Mouse (Mus musculus) CH12.LX (cell line): ENCODE measurements around the gene Rab13. TPM values are rescaled to one million over a fixed set of nuclear protein-coding genes. Genes with fewer than 3 reads are reported as not detected.

Experiments used
- DNase-seq: peaks from one replicate; pipeline ENCODE4 v3.0.0-alpha.2; 2013; ENCODE audit errors: extremely low read depth
- H3K27ac ChIP-seq: 2 replicates; pipeline ENCODE4 v1.5.1; 2012; ENCODE audit warnings: low read depth, mild to moderate bottlenecking, control low read depth, moderate library complexity; ENCODE audit not compliant: insufficient read depth
- H3K27me3 ChIP-seq: replicated peaks from 2 replicates; pipeline ENCODE3; 2012; ENCODE audit warnings: inconsistent platforms
- H3K36me3 ChIP-seq, 2 experiments: replicated peaks in 1 of 2; 2 replicates each; pipeline versions ENCODE3 to v1.6.1; 2012; ENCODE audit warnings: inconsistent platforms in 1 of 2, low read length in 1 of 2, mild to moderate bottlenecking in 1 of 2, mixed read lengths in 1 of 2, moderate library complexity in 1 of 2; ENCODE audit not compliant: control insufficient read depth in 1 of 2, insufficient read depth in 1 of 2
- H3K4me1 ChIP-seq, 2 experiments: 2 replicates each; pipeline ENCODE4 v1.6.1; 2012; ENCODE audit warnings: inconsistent platforms in 1 of 2, moderate library complexity in 1 of 2; ENCODE audit not compliant: insufficient read depth in 2 of 2, control insufficient read depth in 1 of 2
- H3K4me2 ChIP-seq: 2 replicates; pipeline ENCODE4 v1.6.1; 2012; ENCODE audit warnings: low read depth, mild to moderate bottlenecking, control low read depth; ENCODE audit not compliant: poor library complexity, insufficient read depth, severe bottlenecking
- H3K4me3 ChIP-seq, 3 experiments: fragments of 150-350 bp in 1 of 3; sonication (generic) in 1 of 3; replicated peaks in 1 of 3; 2 replicates each; pipeline versions ENCODE3 to v1.5.1; 2011 to 2012; ENCODE audit warnings: low read depth in 2 of 3, low read length in 2 of 3, mild to moderate bottlenecking in 2 of 3, moderate library complexity in 2 of 3, control low read depth in 1 of 3, improper control_type of control experiment in 1 of 3, inconsistent platforms in 1 of 3, mixed read lengths in 1 of 3; ENCODE audit not compliant: poor library complexity in 1 of 3
- H3K79me2 ChIP-seq: replicated peaks from 2 replicates; pipeline ENCODE4 v1.6.1; 2012; ENCODE audit warnings: mild to moderate bottlenecking, moderate library complexity; ENCODE audit not compliant: control insufficient read depth, poor library complexity, insufficient read depth, severe bottlenecking; ENCODE audit errors: extremely low read depth
- H3K9ac ChIP-seq: 2 replicates; pipeline ENCODE4 v1.6.1; 2012; ENCODE audit warnings: low read depth, mild to moderate bottlenecking, control low read depth, moderate library complexity; ENCODE audit not compliant: insufficient read depth
- H3K9me3 ChIP-seq: replicated peaks from 2 replicates; pipeline ENCODE3; 2012; ENCODE audit warnings: low read length, inconsistent platforms, mixed read lengths
- BHLHE40 ChIP-seq: IDR thresholded peaks from 2 replicates; pipeline ENCODE4 v1.6.1; 2011; ENCODE audit warnings: mild to moderate bottlenecking, low read depth, low read length, improper control_type of control experiment
- CHD1 ChIP-seq: IDR thresholded peaks from 2 replicates; pipeline ENCODE4 v1.6.1; 2012; ENCODE audit warnings: low read depth, low read length, improper control_type of control experiment, inconsistent platforms
- CHD2 ChIP-seq: IDR thresholded peaks from 2 replicates; pipeline ENCODE4 v1.6.1; 2011; ENCODE audit warnings: low read length, improper control_type of control experiment
- CTCF ChIP-seq, 2 experiments: IDR thresholded peaks in 1 of 2; conservative IDR thresholded peaks in 1 of 2; 2 replicates each; pipeline ENCODE4 v1.5.1; 2011 to 2012; ENCODE audit warnings: low read depth in 2 of 2, low read length in 2 of 2, improper control_type of control experiment in 1 of 2, inconsistent platforms in 1 of 2, mild to moderate bottlenecking in 1 of 2, moderate library complexity in 1 of 2
- E2F4 ChIP-seq: IDR thresholded peaks from 2 replicates; pipeline ENCODE4 v1.6.1; 2011; ENCODE audit warnings: low read depth, low read length, improper control_type of control experiment; ENCODE audit not compliant: insufficient replicate concordance
- ELF1 ChIP-seq: IDR thresholded peaks from 2 replicates; pipeline ENCODE4 v1.6.1; 2014; ENCODE audit warnings: low read depth, mild to moderate bottlenecking, inconsistent platforms, low read length, improper control_type of control experiment
- EP300 ChIP-seq: IDR thresholded peaks from 2 replicates; pipeline ENCODE4 v1.6.1; 2011; ENCODE audit warnings: low read length, improper control_type of control experiment
- ETS1 ChIP-seq: conservative IDR thresholded peaks from 2 replicates; pipeline ENCODE4 v1.6.1; 2012; ENCODE audit warnings: low read depth, mild to moderate bottlenecking, inconsistent platforms, low read length, improper control_type of control experiment, moderate library complexity
- GABPA ChIP-seq: IDR thresholded peaks from 2 replicates; pipeline ENCODE4 v1.6.1; 2012; ENCODE audit warnings: low read depth, low read length, improper control_type of control experiment, inconsistent platforms; ENCODE audit not compliant: insufficient replicate concordance
- HCFC1 ChIP-seq: IDR thresholded peaks from 2 replicates; pipeline ENCODE4 v1.6.1; 2012; ENCODE audit warnings: low read depth, mild to moderate bottlenecking, inconsistent platforms, low read length, improper control_type of control experiment
- IRF4 ChIP-seq: IDR thresholded peaks from 2 replicates; pipeline ENCODE4 v1.6.1; 2014; ENCODE audit warnings: low read depth, mild to moderate bottlenecking, inconsistent platforms, low read length, improper control_type of control experiment
- JUN ChIP-seq: IDR thresholded peaks from 2 replicates; pipeline ENCODE4 v1.6.1; 2011; ENCODE audit warnings: low read depth, mild to moderate bottlenecking, low read length, improper control_type of control experiment, moderate library complexity; ENCODE audit not compliant: insufficient read depth
- JUND ChIP-seq: conservative IDR thresholded peaks from 2 replicates; pipeline ENCODE4 v1.6.1; 2011; ENCODE audit warnings: low read depth, low read length, improper control_type of control experiment
- KAT2A ChIP-seq: IDR thresholded peaks from 2 replicates; pipeline ENCODE4 v1.6.1; 2012; ENCODE audit warnings: low read length, improper control_type of control experiment, inconsistent platforms; ENCODE audit not compliant: insufficient replicate concordance
- MAFK ChIP-seq: IDR thresholded peaks from 2 replicates; pipeline ENCODE4 v1.6.1; 2011; ENCODE audit warnings: low read length, improper control_type of control experiment; ENCODE audit not compliant: insufficient replicate concordance
- MAX ChIP-seq: IDR thresholded peaks from 2 replicates; pipeline ENCODE4 v1.6.1; 2011; ENCODE audit warnings: low read length, improper control_type of control experiment
- MAZ ChIP-seq: IDR thresholded peaks from 2 replicates; pipeline ENCODE4 v1.6.1; 2012; ENCODE audit warnings: low read depth, mild to moderate bottlenecking, inconsistent platforms, low read length, improper control_type of control experiment, moderate library complexity
- MEF2A ChIP-seq: IDR thresholded peaks from 2 replicates; pipeline ENCODE4 v1.6.1; 2014; ENCODE audit warnings: low read depth, mild to moderate bottlenecking, inconsistent platforms, low read length, improper control_type of control experiment, borderline replicate concordance
- MXI1 ChIP-seq: IDR thresholded peaks from 2 replicates; pipeline ENCODE4 v1.6.1; 2011; ENCODE audit warnings: mild to moderate bottlenecking, low read depth, low read length, improper control_type of control experiment
- MYC ChIP-seq: IDR thresholded peaks from 2 replicates; pipeline ENCODE4 v1.6.1; 2011; ENCODE audit warnings: low read depth, mild to moderate bottlenecking, improper control_type of control experiment, low read length
- NELFE ChIP-seq: IDR thresholded peaks from 2 replicates; pipeline ENCODE4 v1.6.1; 2011; ENCODE audit warnings: low read depth, low read length, improper control_type of control experiment
- NRF1 ChIP-seq: IDR thresholded peaks from 2 replicates; pipeline ENCODE4 v1.6.1; 2014; ENCODE audit warnings: low read depth, mild to moderate bottlenecking, inconsistent platforms, low read length, improper control_type of control experiment, moderate library complexity
- PAX5 ChIP-seq: IDR thresholded peaks from 2 replicates; pipeline ENCODE4 v1.6.1; 2012; ENCODE audit warnings: low read length, inconsistent platforms, mixed read lengths
- POLR2A ChIP-seq: IDR thresholded peaks from 2 replicates; pipeline ENCODE4 v1.6.1; 2011; ENCODE audit warnings: low read depth, mild to moderate bottlenecking, improper control_type of control experiment, low read length
- POLR2AphosphoS2 ChIP-seq: IDR thresholded peaks from 2 replicates; pipeline ENCODE4 v1.6.1; 2011; ENCODE audit warnings: low read depth, low read length, improper control_type of control experiment
- RAD21 ChIP-seq: IDR thresholded peaks from 2 replicates; pipeline ENCODE4 v1.6.1; 2011; ENCODE audit warnings: low read depth, mild to moderate bottlenecking, low read length, improper control_type of control experiment, moderate library complexity
- RCOR1 ChIP-seq: conservative IDR thresholded peaks from 2 replicates; pipeline ENCODE4 v1.6.1; 2012; ENCODE audit warnings: low read depth, mild to moderate bottlenecking, inconsistent platforms, low read length, improper control_type of control experiment
- SIN3A ChIP-seq: IDR thresholded peaks from 2 replicates; pipeline ENCODE4 v1.6.1; 2012; ENCODE audit warnings: low read length, improper control_type of control experiment, inconsistent platforms
- SMC3 ChIP-seq: IDR thresholded peaks from 2 replicates; pipeline ENCODE4 v1.6.1; 2011; ENCODE audit warnings: low read depth, low read length, improper control_type of control experiment
- TBP ChIP-seq: conservative IDR thresholded peaks from 2 replicates; pipeline ENCODE4 v1.6.1; 2011; ENCODE audit warnings: low read depth, low read length, improper control_type of control experiment
- TCF12 ChIP-seq: IDR thresholded peaks from 2 replicates; pipeline ENCODE4 v1.6.1; 2014; ENCODE audit warnings: low read depth, mild to moderate bottlenecking, inconsistent platforms, low read length, improper control_type of control experiment
- UBTF ChIP-seq: IDR thresholded peaks from 2 replicates; pipeline ENCODE4 v1.6.1; 2012; ENCODE audit warnings: low read depth, mild to moderate bottlenecking, inconsistent platforms, low read length, improper control_type of control experiment, moderate library complexity
- USF1 ChIP-seq: IDR thresholded peaks from 2 replicates; pipeline ENCODE4 v1.6.1; 2014; ENCODE audit warnings: low read depth, mild to moderate bottlenecking, inconsistent platforms, low read length, improper control_type of control experiment
- USF2 ChIP-seq: conservative IDR thresholded peaks from 2 replicates; pipeline ENCODE4 v1.6.1; 2011; ENCODE audit warnings: low read depth, low read length, improper control_type of control experiment
- ZC3H11A ChIP-seq: IDR thresholded peaks from 2 replicates; pipeline ENCODE4 v1.6.1; 2012; ENCODE audit warnings: low read depth, mild to moderate bottlenecking, inconsistent platforms, low read length, improper control_type of control experiment
- ZKSCAN1 ChIP-seq: IDR thresholded peaks from 2 replicates; pipeline ENCODE4 v1.6.1; 2012; ENCODE audit warnings: low read depth, inconsistent platforms, low read length, improper control_type of control experiment, borderline replicate concordance
- ZMIZ1 ChIP-seq: IDR thresholded peaks from 2 replicates; pipeline ENCODE4 v1.6.1; 2012; ENCODE audit warnings: low read depth, mild to moderate bottlenecking, inconsistent platforms, low read length, improper control_type of control experiment
- ZNF384 ChIP-seq: IDR thresholded peaks from 2 replicates; pipeline ENCODE4 v1.6.1; 2012; ENCODE audit warnings: low read depth, low read length, improper control_type of control experiment, inconsistent platforms
- dilution Hi-C: fragments of 300-500 bp; cut with MboI; formaldehyde crosslinking; loops from 2 replicates; pipeline ENCODE4 v1.14.3; 2020; ENCODE audit warnings: low sequenced_read_pairs; ENCODE audit not compliant: extremely low pct_unique_long_range_greater_than_20kb, extremely low pct_ligation_motif_present
- in situ Hi-C: fragments of 300-500 bp; cut with MboI; formaldehyde crosslinking; loops from 3 replicates; pipeline ENCODE4 v1.14.3; 2019; ENCODE audit warnings: low sequenced_read_pairs, low pct_ligation_motif_present, low pct_unique_long_range_greater_than_20kb, mixed read lengths
- polyA plus RNA-seq: library from polyadenylated mRNA; unstranded; fragments of >175 nt; gene quantifications from 2 replicates; pipeline ENCODE4 v1.2.1, GENCODE M21; 2012; ENCODE audit warnings: low read depth; ENCODE audit not compliant: insufficient read length
- total RNA-seq, 2 experiments: library from RNA; depleted of rRNA; stranded (reverse); fragments of 300-350 nt in 1 of 2; fragments of >200 nt in 1 of 2; gene quantifications; 2 replicates each; pipeline ENCODE4 v1.2.3; 2012 to 2014

The Rab13 gene
- total and polyA plus RNA-seq, 3 experiments, result 0.63 to 3.3 TPM; not detected in 1

DNA sequence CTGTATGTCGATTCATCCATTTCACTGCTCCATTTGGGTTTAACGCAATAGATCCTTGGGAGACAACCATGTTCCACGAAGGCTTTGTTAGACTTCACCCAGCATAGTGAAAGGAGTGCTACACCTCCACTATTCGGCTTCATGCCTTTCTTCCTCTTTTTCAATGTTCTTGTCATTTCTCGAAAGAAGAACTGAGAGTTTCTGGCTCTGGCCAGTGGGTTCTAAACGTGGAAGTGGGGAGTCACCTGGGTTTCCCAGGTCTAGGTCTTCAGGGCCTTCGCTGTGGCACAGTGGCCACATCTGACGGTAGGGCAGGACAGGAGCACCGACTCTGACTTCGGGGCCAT, 51.2 kb downstream of the Rab13 start:
- in situ Hi-C loops, result no loop called here
- Histone ChIP-seq H3K27ac (peak overlapping the region; percentile 97), H3K36me3 (peaks cover 57 to 69% of the 10 kb centered on the region in 2 experiments), H3K4me2 (peak overlapping the region; percentile 62), H3K9ac (peak overlapping the region; percentile 99; the same call in 1 of the 2 replicates), H3K79me2 (peaks cover 28% of the 10 kb centered on the region), H3K4me3 (peak overlapping the region in 2 of 3 experiments; percentile 72 to 76), H3K9me3 (no peaks in the 10 kb centered on the region), H3K4me1 (peaks cover 31 to 67% of the 10 kb centered on the region in 2 experiments), H3K27me3 (no peaks in the 10 kb centered on the region)
- peak; percentile 91 for TF ChIP-seq ETS1
- no peak for TF ChIP-seq NELFE
- peak; percentile 77 for TF ChIP-seq MAFK
- TF ChIP-seq NRF1, result peak; percentile 30; the same call in 1 of the 2 replicates
- TF ChIP-seq RAD21, result no peak; the same call in 1 of the 2 replicates
- no peak for TF ChIP-seq PAX5
- TF ChIP-seq POLR2A, result peak; percentile 47; the same call in 1 of the 2 replicates
- TF ChIP-seq RCOR1, result peak; percentile 99
- peak; percentile 58 for TF ChIP-seq ZNF384
- no peak; the same call in 1 of the 2 replicates for TF ChIP-seq CHD1
- no peak for TF ChIP-seq ZC3H11A
- TF ChIP-seq ZKSCAN1, result no peak; the same call in 1 of the 2 replicates
- TF ChIP-seq MAZ, result peak; percentile 83
- TF ChIP-seq E2F4, result 0 out of 2 replicates have a peak, but pooled peaks have one; percentile 59
- peak; percentile 99 for TF ChIP-seq TCF12
- peak; percentile 100 for TF ChIP-seq IRF4
- peak; percentile 94 for TF ChIP-seq CHD2
- peak; percentile 88; the same call in 1 of the 2 replicates for TF ChIP-seq UBTF
- peak; percentile 79 for TF ChIP-seq MAX
- TF ChIP-seq KAT2A, result 0 out of 2 replicates have a peak, but pooled peaks have one; percentile 78
- peak; percentile 40; the same call in 1 of the 2 replicates for TF ChIP-seq JUN
- peak; percentile 61 for TF ChIP-seq ZMIZ1
- 0 out of 2 replicates have a peak, but pooled peaks have one; percentile 7 for TF ChIP-seq USF2
- TF ChIP-seq JUND, result peak; percentile 32; the same call in 1 of the 2 replicates
- TF ChIP-seq BHLHE40, result peak; percentile 84
- no peak for TF ChIP-seq USF1
- TF ChIP-seq POLR2AphosphoS2, result peak; percentile 37; the same call in 1 of the 2 replicates
- TF ChIP-seq SIN3A, result peak; percentile 96
- TF ChIP-seq MEF2A, result peak; percentile 96
- TF ChIP-seq EP300, result peak; percentile 100
- no peak for TF ChIP-seq SMC3
- TF ChIP-seq MXI1, result peak; percentile 88
- no peak for TF ChIP-seq CTCF (conservative IDR thresholded peaks at IDR 0.05 in 1 of 2, IDR thresholded peaks at IDR 0.05 in 1 of 2; ENCODE audit: low read depth in 2 of 2, low read length in 2 of 2)
- no peak for TF ChIP-seq GABPA
- TF ChIP-seq HCFC1, result peak; percentile 46; the same call in 1 of the 2 replicates
- peak; percentile 92 for TF ChIP-seq MYC
- peak; percentile 73 for TF ChIP-seq ELF1
- TF ChIP-seq TBP, result peak; percentile 75; the same call in 1 of the 2 replicates
- dilution Hi-C loops, result no loop called here
- peak; percentile 87 for DNase-seq
